Mouse (Mus musculus) small intestine, adult 2 months (tissue): Measurements from ENCODE around the gene Arsa.

ENCODE experiments used
- CTCF ChIP-seq: fragments of 200-500 bp; IDR thresholded peaks from 2 replicates; pipeline ENCODE4 v1.5.1; 2012; ENCODE audit warnings: low read depth, mild to moderate bottlenecking, control low read depth, inconsistent platforms, low read length, moderate library complexity, mixed read lengths; ENCODE audit not compliant: insufficient replicate concordance, insufficient read length; ENCODE audit errors: extremely low read depth
- POLR2A ChIP-seq: fragments of 200-500 bp; IDR thresholded peaks from 2 replicates; pipeline ENCODE4 v1.6.1; 2012; ENCODE audit warnings: low read depth, mild to moderate bottlenecking, control low read depth, inconsistent platforms, low read length, moderate library complexity

DNA sequence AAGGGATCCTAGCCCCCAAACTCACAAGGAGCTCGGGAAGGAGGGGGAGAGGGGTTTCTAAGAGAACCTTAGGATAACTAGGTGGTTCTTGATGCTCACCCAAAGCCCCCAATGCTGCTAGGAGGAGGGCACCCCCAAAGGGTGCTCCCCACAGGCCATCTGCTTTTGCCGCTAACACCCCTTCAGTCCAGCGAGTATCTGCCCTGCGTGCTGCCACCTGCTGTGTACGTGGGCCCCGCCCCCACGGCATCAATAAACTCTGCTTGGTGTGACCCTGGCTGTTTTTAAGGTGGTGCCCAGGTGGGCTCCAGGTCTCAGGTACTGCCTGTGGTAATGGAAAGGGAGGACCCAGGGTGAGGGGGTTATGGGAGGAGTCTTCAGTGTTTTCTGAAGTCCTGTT, 15.0 kb downstream of the Arsa start:
- TF ChIP-seq POLR2A (no peak), CTCF (no peak)
